Mouse (Mus musculus) heart, embryonic 14.5 days (tissue): ENCODE data around the gene Meiob. TPM values are rescaled to one million over a fixed set of nuclear protein-coding genes. Genes with fewer than 3 reads are reported as not detected.

Source experiments
- ATAC-seq: fragments of 200-750 bp; cut with Nextera tagmentation; 2 replicates; pipeline ENCODE4 v1.8.0; 2017; ENCODE audit warnings: low read depth, moderate TSS enrichment; ENCODE audit not compliant: insufficient number of reproducible peaks, insufficient read depth, low FRiP score
- H3K27ac ChIP-seq, 2 experiments: fragments of 200-500 bp in 1 of 2; fragments of 300-500 bp in 1 of 2; sonication (generic) in 1 of 2; replicated peaks in 1 of 2; 2 replicates each; pipeline ENCODE4 v1.5.1; 2012 to 2014; ENCODE audit warnings: low read depth in 2 of 2, low read length in 2 of 2, control low read depth in 1 of 2, mild to moderate bottlenecking in 1 of 2, mixed read lengths in 1 of 2; ENCODE audit not compliant: control insufficient read depth in 1 of 2, insufficient read depth in 1 of 2
- H3K27me3 ChIP-seq: fragments of 300-500 bp; sonication (generic); 2 replicates; pipeline ENCODE4 v1.6.1; 2014; ENCODE audit warnings: mild to moderate bottlenecking, low read length, control low read depth; ENCODE audit not compliant: control insufficient read depth, insufficient read depth
- H3K36me3 ChIP-seq: fragments of 300-500 bp; sonication (generic); 2 replicates; pipeline ENCODE4 v1.6.1; 2014; ENCODE audit warnings: mild to moderate bottlenecking, control low read depth, low read length, mixed read lengths; ENCODE audit not compliant: control insufficient read depth, insufficient read depth
- H3K4me1 ChIP-seq, 2 experiments: fragments of 200-500 bp in 1 of 2; fragments of 300-500 bp in 1 of 2; sonication (generic) in 1 of 2; 2 replicates each; pipeline ENCODE4 v1.6.1; 2012 to 2014; ENCODE audit warnings: low read length in 2 of 2, control low read depth in 1 of 2, mixed read lengths in 1 of 2; ENCODE audit not compliant: control insufficient read depth in 2 of 2, insufficient read depth in 2 of 2
- H3K4me2 ChIP-seq: fragments of 300-500 bp; sonication (generic); 2 replicates; pipeline ENCODE4 v1.6.1; 2014; ENCODE audit warnings: mild to moderate bottlenecking, low read length
- H3K4me3 ChIP-seq, 2 experiments: fragments of 200-500 bp in 1 of 2; fragments of 300-500 bp in 1 of 2; sonication (generic) in 1 of 2; 2 replicates each; pipeline ENCODE4 v1.5.1; 2012 to 2014; ENCODE audit warnings: low read length in 2 of 2, mild to moderate bottlenecking in 2 of 2, control low read depth in 1 of 2, low read depth in 1 of 2, moderate library complexity in 1 of 2; ENCODE audit not compliant: control insufficient read depth in 1 of 2, insufficient read depth in 1 of 2
- H3K9ac ChIP-seq: fragments of 300-500 bp; sonication (generic); 2 replicates; pipeline ENCODE4 v1.6.1; 2014; ENCODE audit warnings: mild to moderate bottlenecking, low read length
- H3K9me3 ChIP-seq: fragments of 300-500 bp; sonication (generic); 2 replicates; pipeline ENCODE4 v1.6.1; 2016; ENCODE audit warnings: low read length, control low read depth; ENCODE audit not compliant: control insufficient read depth
- WGBS: fragments of 180-500 bp; shearing (Covaris S2); extraction: QIAGEN DNeasy Blood & Tissue Kit; methylation state at CpG from one replicate; pipeline ENCODE4 v1.1.7; 2014; 5-methylcytosine and 5-hydroxymethylcytosine counted together
- polyA plus RNA-seq: library from polyadenylated mRNA; unstranded; fragments of >200 nt; fragmentation: Nextera tagmentation; extraction: Ambion mirVana; gene quantifications from 2 replicates; pipeline ENCODE4 v1.2.1, GENCODE M21; 2014

Meiob gene
- polyA plus RNA-seq, 1 experiment from 2014 or later, result not detected

GRCm38 (mm10) chr17:24848600-24849031, 44.5 kb downstream of the Meiob start:
- Histone ChIP-seq H3K9me3 (no peaks in the 10 kb centered on the region), H3K27me3 (no peaks in the 10 kb centered on the region), H3K9ac (peak overlapping the region; percentile 89), H3K36me3 (peaks cover 10% of the 10 kb centered on the region; the same call in 1 of the 2 replicates), H3K4me1 (peaks cover 6 to 12% of the 10 kb centered on the region in 2 experiments; a peak in 3 of 4 replicates), H3K4me3 (peak overlapping the region; percentile 31 to 84), H3K4me2 (peak overlapping the region; percentile 94), H3K27ac (peak overlapping the region in 1 of 2 experiments; percentile 98; a peak in 2 of 4 replicates)
- ATAC-seq, result no peak

GRCm38 (mm10) chr17:24849733-24850064, 45.6 kb downstream of the Meiob start:
- peak overlapping the region; percentile 76 to 84 for H3K4me3 ChIP-seq
- no peaks in the 10 kb centered on the region for H3K9me3 ChIP-seq
- peaks cover 5 to 12% of the 10 kb centered on the region in 2 experiments; a peak in 3 of 4 replicates for H3K4me1 ChIP-seq
- no peaks in the 10 kb centered on the region for H3K27me3 ChIP-seq
- peak overlapping the region; percentile 94 for H3K4me2 ChIP-seq
- ATAC-seq, result peak; percentile 45; the same call in 1 of the 2 replicates
- peak overlapping the region; percentile 89 for H3K9ac ChIP-seq
- H3K36me3 ChIP-seq, result peaks cover 20% of the 10 kb centered on the region; the same call in 1 of the 2 replicates
- peak overlapping the region; percentile 98 for H3K27ac ChIP-seq
- WGBS, result under 1% methylated on average over 21 of the region's 21 CpGs

- Histone ChIP-seq H3K4me3 (peak within 1 kb of the TSS; percentile 76 to 84), H3K36me3 (peaks cover 20% of the 10 kb centered on the region; the same call in 1 of the 2 replicates), H3K9ac (peak within 1 kb of the TSS; percentile 89), H3K4me2 (peak within 1 kb of the TSS; percentile 94), H3K27me3 (no peaks in the 10 kb centered on the region), H3K4me1 (peaks cover 3 to 12% of the 10 kb centered on the region in 2 experiments; a peak in 3 of 4 replicates), H3K27ac (peak within 1 kb of the TSS; percentile 98), H3K9me3 (no peaks in the 10 kb centered on the region)
- ATAC-seq, result peak; percentile 96
- WGBS, result under 1% methylated on average over 58 of the region's 58 CpGs
Measured at GRCm38 (mm10) chr17:24850065-24850772, 46.1 kb downstream of the Meiob start, which contains the start of gene Fahd1. TSS of gene Fahd1 (minus strand) at chr17:24850364.

DNA sequence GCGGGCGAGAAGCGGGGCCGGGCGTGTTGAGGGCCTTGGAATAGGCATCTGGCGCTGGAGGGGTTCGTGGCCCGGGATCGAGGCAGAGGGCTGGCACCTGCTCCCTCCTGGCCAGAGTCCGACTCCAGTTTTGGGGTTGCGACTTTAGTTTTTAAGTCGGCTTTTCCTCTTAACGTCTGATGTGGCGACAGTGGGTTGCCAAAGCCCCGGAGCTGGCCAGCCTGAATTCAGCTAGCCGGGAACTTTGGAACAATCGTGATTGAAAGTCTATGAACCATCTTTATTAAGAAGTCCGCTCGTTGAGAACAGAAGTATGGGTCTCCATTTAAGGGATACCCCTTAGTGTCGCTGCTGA, 46.7 kb downstream of the Meiob start:
- H3K9me3 ChIP-seq, result no peaks in the 10 kb centered on the region
- peaks cover 2 to 12% of the 10 kb centered on the region in 2 experiments; a peak in 3 of 4 replicates for H3K4me1 ChIP-seq
- peak overlapping the region; percentile 94 for H3K4me2 ChIP-seq
- H3K36me3 ChIP-seq, result peaks cover 25% of the 10 kb centered on the region
- no peak for ATAC-seq
- peak overlapping the region in 1 of 2 experiments; percentile 98; a peak in 2 of 4 replicates for H3K27ac ChIP-seq
- peak overlapping the region; percentile 84 for H3K9ac ChIP-seq
- WGBS, result under 1% methylated on average over 20 of the region's 20 CpGs
- H3K4me3 ChIP-seq, result peak overlapping the region; percentile 76 to 84
- no peaks in the 10 kb centered on the region for H3K27me3 ChIP-seq

GRCm38 (mm10) chr17:24851381-24852125, 47.5 kb downstream of the Meiob start:
- Histone ChIP-seq H3K9me3 (no peaks in the 10 kb centered on the region), H3K36me3 (peaks cover 32% of the 10 kb centered on the region), H3K9ac (peak overlapping the region; percentile 84), H3K4me1 (peaks cover 2 to 12% of the 10 kb centered on the region in 2 experiments; a peak in 3 of 4 replicates), H3K4me3 (peak overlapping the region; percentile 76 to 84; a peak in 3 of 4 replicates), H3K27me3 (no peaks in the 10 kb centered on the region), H3K27ac (no peak overlapping the region), H3K4me2 (peak overlapping the region; percentile 94)
- no peak for ATAC-seq
- 81% methylated on average over 10 of the region's 10 CpGs for WGBS

GRCm38 (mm10) chr17:24855838-24856464, 51.9 kb downstream of the Meiob start:
- Histone ChIP-seq H3K27me3 (no peaks in the 10 kb centered on the region), H3K4me2 (no peak overlapping the region), H3K4me1 (peaks cover 0 to 6% of the 10 kb centered on the region in 2 experiments; a peak in 2 of 4 replicates), H3K36me3 (peaks cover 48% of the 10 kb centered on the region), H3K9ac (no peak overlapping the region), H3K4me3 (no peak overlapping the region), H3K27ac (no peak overlapping the region), H3K9me3 (no peaks in the 10 kb centered on the region)
- ATAC-seq, result no peak
- WGBS, result 63% methylated on average over 3 of the region's 3 CpGs

GRCm38 (mm10) chr17:24856589-24856988, 52.5 kb downstream of the Meiob start:
- Histone ChIP-seq H3K27me3 (no peaks in the 10 kb centered on the region), H3K9ac (no peak overlapping the region), H3K36me3 (peaks cover 54% of the 10 kb centered on the region), H3K27ac (no peak overlapping the region), H3K9me3 (no peaks in the 10 kb centered on the region), H3K4me1 (no peaks in the 10 kb centered on the region), H3K4me3 (no peak overlapping the region), H3K4me2 (no peak overlapping the region)
- 87% methylated on average over 13 of the region's 13 CpGs for WGBS
- no peak for ATAC-seq
